8 mouse cellular contexts compared by ENCODE assay signal in genomic region chr11:115706584-115706983, GRCm38 (mm10). TPM values are rescaled to one million over a fixed set of nuclear protein-coding genes. Genes with fewer than 3 reads are reported as not detected.
DNase-seq lines count a peak whose midpoint lies in the region; ATAC-seq and TF ChIP-seq lines count a peak whose summit lies in the region.

No protein-coding gene starts in this region.

- H3K4me1 ChIP-seq in heart, embryonic 11.5 days (ENCODE audit: control insufficient read depth, insufficient read depth, low read length): peaks cover 24% of the 10 kb centered on the region
- H3K4me1 ChIP-seq in CH12.LX (ENCODE audit: control insufficient read depth in 1 of 2, insufficient read depth in 2 of 2): peaks cover 15 to 51% of the 10 kb centered on the region in 2 experiments
- peaks cover 3% of the 10 kb centered on the region for H3K4me1 ChIP-seq in forebrain, postnatal 0 days (ENCODE audit: insufficient read depth)
- peaks cover 52% of the 10 kb centered on the region for H3K4me1 ChIP-seq in liver, embryonic 15.5 days (replicated peaks)

- H3K27me3 ChIP-seq in heart, embryonic 11.5 days (ENCODE audit: control insufficient read depth, insufficient read depth, low read length): no peaks in the 10 kb centered on the region
- no peaks in the 10 kb centered on the region for H3K27me3 ChIP-seq in CH12.LX (replicated peaks)
- no peaks in the 10 kb centered on the region for H3K27me3 ChIP-seq in forebrain, postnatal 0 days (ENCODE audit: insufficient read depth, low read length)
- H3K27me3 ChIP-seq in liver, embryonic 15.5 days: no peaks in the 10 kb centered on the region

- in situ Hi-C loops in CH12.LX (cut with MboI; ENCODE audit: low pct_ligation_motif_present, low pct_unique_long_range_greater_than_20kb, low sequenced_read_pairs): no loop called here

- no peaks in the 10 kb centered on the region for H3K36me3 ChIP-seq in heart, embryonic 11.5 days (ENCODE audit: control insufficient read depth, insufficient read depth, low read length)
- H3K36me3 ChIP-seq in CH12.LX (replicated peaks in 1 of 2; ENCODE audit: control insufficient read depth in 1 of 2, insufficient read depth in 1 of 2, low read length in 1 of 2): peaks cover 8 to 32% of the 10 kb centered on the region in 2 experiments
- H3K36me3 ChIP-seq in forebrain, postnatal 0 days (ENCODE audit: insufficient read depth): no peaks in the 10 kb centered on the region
- H3K36me3 ChIP-seq in liver, embryonic 15.5 days (replicated peaks): no peaks in the 10 kb centered on the region

- peaks cover 67% of the 10 kb centered on the region for H3K79me2 ChIP-seq in CH12.LX (replicated peaks; ENCODE audit: control insufficient read depth, extremely low read depth, insufficient read depth, poor library complexity, severe bottlenecking)

- WGBS in heart, embryonic 11.5 days (ENCODE audit: insufficient replicate concordance): 87% methylated on average over 10 of the region's 10 CpGs
- 91% methylated on average over 10 of the region's 10 CpGs for whole genome bisulfite sequencing in forebrain, postnatal 0 days
- 85% methylated on average over 10 of the region's 10 CpGs for WGBS in liver, embryonic 15.5 days (ENCODE audit: insufficient replicate concordance)

- dilution Hi-C loops in CH12.LX (cut with MboI; ENCODE audit: extremely low pct_ligation_motif_present, extremely low pct_unique_long_range_greater_than_20kb, low sequenced_read_pairs): no loop called here

- no peak for ATAC-seq in heart, embryonic 11.5 days (replicated peaks; ENCODE audit: insufficient number of reproducible peaks, low FRiP score, low TSS enrichment)
- ATAC-seq in forebrain, postnatal 0 days: no peak
- ATAC-seq in liver, embryonic 15.5 days (ENCODE audit: insufficient read depth): no peak
- ATAC-seq in inflammation-experienced regulatory T-cells, adult 6 months: no peak

- peak overlapping the region; percentile 76 for H3K4me3 ChIP-seq in heart, embryonic 11.5 days (ENCODE audit: low read depth, low read length)
- peak overlapping the region; percentile 86 to 99 (median 97) for H3K4me3 ChIP-seq in CH12.LX (replicated peaks in 1 of 3; ENCODE audit: low read depth in 2 of 3, low read length in 2 of 3, poor library complexity in 1 of 3)
- H3K4me3 ChIP-seq in forebrain, postnatal 0 days (ENCODE audit: low read depth, low read length): peak overlapping the region; percentile 97; the same call in 1 of the 2 replicates
- peak overlapping the region; percentile 99 for H3K4me3 ChIP-seq in liver, embryonic 15.5 days (replicated peaks)

- H3K9me3 ChIP-seq in heart, embryonic 11.5 days (replicated peaks; ENCODE audit: control insufficient read depth, low read length): no peaks in the 10 kb centered on the region
- peaks cover 10% of the 10 kb centered on the region for H3K9me3 ChIP-seq in CH12.LX (replicated peaks; ENCODE audit: low read length)
- H3K9me3 ChIP-seq in forebrain, postnatal 0 days (ENCODE audit: low read length): no peaks in the 10 kb centered on the region
- H3K9me3 ChIP-seq in liver, embryonic 15.5 days (replicated peaks): no peaks in the 10 kb centered on the region

- TF ChIP-seq EP300 in CH12.LX (IDR thresholded peaks at IDR 0.05; ENCODE audit: low read length): no peak

- no peak for TF ChIP-seq CTCF in CH12.LX (conservative IDR thresholded peaks at IDR 0.05 in 1 of 2, IDR thresholded peaks at IDR 0.05 in 1 of 2; ENCODE audit: low read depth in 2 of 2, low read length in 2 of 2)
- no peak for TF ChIP-seq CTCF in forebrain, postnatal 0 days (IDR thresholded peaks at IDR 0.05; ENCODE audit: low read depth)

- DNase-seq in heart, postnatal 4 days: no peak
- DNase-seq in CH12.LX (ENCODE audit: extremely low read depth): no peak
- no peak for DNase-seq in forebrain, postnatal 0 days
- DNase-seq in frontal cortex, adult 2 months (ENCODE audit: extremely low spot score in 1 of 2, low spot score in 1 of 2): no peak
- DNase-seq in Muller cell, postnatal 12 days (ENCODE audit: inconsistent ontology term): no peak

- peak overlapping the region; percentile 79 for H3K4me2 ChIP-seq in heart, embryonic 11.5 days
- H3K4me2 ChIP-seq in CH12.LX (ENCODE audit: insufficient read depth, low read depth, poor library complexity, severe bottlenecking): peak overlapping the region; percentile 91
- peak overlapping the region; percentile 82 for H3K4me2 ChIP-seq in forebrain, postnatal 0 days (ENCODE audit: low read depth)
- peak overlapping the region; percentile 97 for H3K4me2 ChIP-seq in liver, embryonic 15.5 days

- H3K9ac ChIP-seq in heart, embryonic 11.5 days (ENCODE audit: low read depth, low read length): peak overlapping the region; percentile 28
- peak overlapping the region; percentile 98 for H3K9ac ChIP-seq in CH12.LX (ENCODE audit: insufficient read depth, low read depth)
- H3K9ac ChIP-seq in forebrain, postnatal 0 days: 0 out of 2 replicates have a peak overlapping the region, but pooled peaks have one; percentile 88
- H3K9ac ChIP-seq in liver, embryonic 15.5 days: peak overlapping the region; percentile 99; the same call in 1 of the 2 replicates

- H3K27ac ChIP-seq in heart, embryonic 11.5 days (ENCODE audit: low read depth, low read length): no peak overlapping the region
- H3K27ac ChIP-seq in CH12.LX (ENCODE audit: insufficient read depth, low read depth): peak overlapping the region; percentile 61; the same call in 1 of the 2 replicates
- H3K27ac ChIP-seq in forebrain, postnatal 0 days (ENCODE audit: low read depth, low read length): no peak overlapping the region
- peak overlapping the region; percentile 97; the same call in 1 of the 2 replicates for H3K27ac ChIP-seq in liver, embryonic 15.5 days (replicated peaks)

- no peak for TF ChIP-seq POLR2A in CH12.LX (IDR thresholded peaks at IDR 0.05; ENCODE audit: low read depth, low read length)

- no peak for TF ChIP-seq RAD21 in CH12.LX (IDR thresholded peaks at IDR 0.05; ENCODE audit: low read depth, low read length)

TF ChIP-seq in CH12.LX, 34 proteins besides CTCF, POLR2A, EP300 and RAD21:
- no peak for TF ChIP-seq MYC (IDR thresholded peaks at IDR 0.05; ENCODE audit: low read depth, low read length)
- no peak for TF ChIP-seq CHD2 (IDR thresholded peaks at IDR 0.05; ENCODE audit: low read length)
- peak; percentile 80 for TF ChIP-seq NRF1 (IDR thresholded peaks at IDR 0.05; ENCODE audit: low read depth, low read length)
- no peak for TF ChIP-seq NELFE (IDR thresholded peaks at IDR 0.05; ENCODE audit: low read depth, low read length)
- no peak for TF ChIP-seq SIN3A (IDR thresholded peaks at IDR 0.05; ENCODE audit: low read length)
- TF ChIP-seq MXI1 (IDR thresholded peaks at IDR 0.05; ENCODE audit: low read depth, low read length): 0 out of 2 replicates have a peak, but pooled peaks have one; percentile 5
- TF ChIP-seq ZNF384 (IDR thresholded peaks at IDR 0.05; ENCODE audit: low read depth, low read length): 0 out of 2 replicates have a peak, but pooled peaks have one; percentile 7
- 0 out of 2 replicates have a peak, but pooled peaks have one; percentile 11 for TF ChIP-seq BHLHE40 (IDR thresholded peaks at IDR 0.05; ENCODE audit: low read depth, low read length)

RNA-seq across cellular contexts. Expression of gene Grb2, which starts 1.8 kb away (rescaled TPM):
- polyA plus RNA-seq in heart, embryonic 11.5 days (2014; fragmentation: Nextera tagmentation; extraction: Ambion mirVana): 42.7 and 56.3 TPM in 2 replicates
- 100 to 1,000 TPM; 119 to 134 TPM for total RNA-seq in heart, postnatal 4 days (2021)
- total RNA-seq in CH12.LX (2012; rRNA removed) (63.6 and 67.7 TPM in 2 replicates), CH12.LX (2014; rRNA removed) (110 and 117 TPM in 2 replicates)
- polyA plus RNA-seq in CH12.LX (2012; ENCODE audit: insufficient read length, low read depth): 228 and 241 TPM in 2 replicates
- total RNA-seq in forebrain, postnatal 0 days (2014; rRNA removed): 88.2 and 91.9 TPM in 2 replicates
- polyA plus RNA-seq in forebrain, postnatal 0 days (2015; fragmentation: Nextera tagmentation; extraction: Ambion mirVana): 153 and 162 TPM in 2 replicates
- polyA plus RNA-seq in liver, embryonic 15.5 days (2015; fragmentation: Nextera tagmentation; extraction: Ambion mirVana): 53.4 and 55.8 TPM in 2 replicates
- 194 and 200 TPM in 2 replicates for polyA plus RNA-seq in frontal cortex, adult 2 months (2012; rRNA removed)
- 10 to 100 TPM; 31.7 to 35.5 (median 33.8) TPM for polyA plus RNA-seq in inflammation-experienced regulatory T-cells, adult 6 months (2017; shearing (Covaris generic))

RNA-seq across cellular contexts. Expression of gene Tmem94, which starts 58.6 kb away (rescaled TPM):
- 22.9 and 25.1 TPM in 2 replicates for polyA plus RNA-seq in heart, embryonic 11.5 days (2014; fragmentation: Nextera tagmentation; extraction: Ambion mirVana)
- 100 to 1,000 TPM; 103 to 108 TPM for total RNA-seq in heart, postnatal 4 days (2021)
- total RNA-seq in CH12.LX (2012; rRNA removed): 19.0 and 27.4 TPM in 2 replicates
- total RNA-seq in CH12.LX (2014; rRNA removed): 4.8 and 6.4 TPM in 2 replicates
- polyA plus RNA-seq in CH12.LX (2012; ENCODE audit: insufficient read length, low read depth): 13.5 and 15.0 TPM in 2 replicates
- 16.7 and 19.3 TPM in 2 replicates for total RNA-seq in forebrain, postnatal 0 days (2014; rRNA removed)
- 12.1 and 14.9 TPM in 2 replicates for polyA plus RNA-seq in forebrain, postnatal 0 days (2015; fragmentation: Nextera tagmentation; extraction: Ambion mirVana)
- 9.9 and 10.1 TPM in 2 replicates for polyA plus RNA-seq in liver, embryonic 15.5 days (2015; fragmentation: Nextera tagmentation; extraction: Ambion mirVana)
- 49.7 and 57.3 TPM in 2 replicates for polyA plus RNA-seq in frontal cortex, adult 2 months (2012; rRNA removed)
- 10 to 100 TPM; 10.6 to 12.7 (median 11.5) TPM for polyA plus RNA-seq in inflammation-experienced regulatory T-cells, adult 6 months (2017; shearing (Covaris generic))

Comparison
In these comparisons a context has a peak if more than half of its experiments do, and no peak if none do; other contexts are left out.
1. H3K27ac ChIP-seq: peak in CH12.LX (single experiment) and liver, embryonic 15.5 days (single experiment); none in heart, embryonic 11.5 days (single experiment) and forebrain, postnatal 0 days (single experiment).
2. H3K9ac ChIP-seq: peak in every context shown above with its lines; median percentile 99 in liver, embryonic 15.5 days; 98 in CH12.LX; 88 in forebrain, postnatal 0 days; 28 in heart, embryonic 11.5 days.
3. Peak in every context shown above with its lines, with median percentiles within 50 percentile points of each other: H3K4me2 ChIP-seq and H3K4me3 ChIP-seq.